31 mouse cellular contexts compared by ENCODE assay signal in the genomic region with DNA sequence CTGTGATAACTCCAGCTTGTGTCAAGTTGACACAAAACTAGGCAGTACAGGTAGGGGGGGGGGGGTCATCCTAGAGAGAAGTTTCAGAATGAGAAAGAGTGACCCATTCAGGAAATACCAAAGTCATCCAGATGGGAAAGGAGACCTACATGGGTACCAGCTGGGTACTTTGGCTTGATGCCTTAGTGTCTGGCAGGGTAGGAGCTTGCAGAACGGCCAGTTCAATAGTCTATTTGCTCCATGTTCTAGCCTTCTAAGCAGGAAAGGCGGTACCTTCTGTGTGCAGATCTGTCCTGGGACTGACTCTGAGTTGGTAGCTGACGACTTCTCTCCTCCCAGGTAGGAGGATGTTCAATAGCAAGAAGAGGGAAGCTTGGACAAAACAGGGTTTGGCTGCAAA.
DNase-seq lines count a peak whose midpoint lies in the region; ATAC-seq and TF ChIP-seq lines count a peak whose summit lies in the region.
"Had no signal": no experiment of that assay in that cellular context is flagged by ENCODE, and none has a peak within 500 bp of the region (broad histone marks: within the 10 kb centered on the region; RNA-seq: fewer than 3 reads in every experiment).

No protein-coding gene starts in this region.

- no peak for ATAC-seq in frontal cortex, adult (ENCODE audit: low TSS enrichment)
- ATAC-seq: forebrain, embryonic 15.5 days; hindbrain, postnatal 0 days; inflammation-experienced regulatory T-cells, adult 6 months; intestine, embryonic 16.5 days; Patski had no signal

- no peak overlapping the region for H3K27ac ChIP-seq in cerebellum, adult 2 months (ENCODE audit: insufficient read depth, low read length)
- H3K27ac ChIP-seq: embryonic facial prominence, embryonic 10.5 days; embryonic facial prominence, embryonic 13.5 days; forebrain, embryonic 12.5 days; forebrain, embryonic 15.5 days; heart, embryonic 15.5 days; hindbrain, embryonic 10.5 days; hindbrain, embryonic 14.5 days; hindbrain, postnatal 0 days had no signal

- H3K4me3 ChIP-seq in cerebellum, adult 2 months (replicated peaks; ENCODE audit: insufficient read depth, low read depth, low read length), result no peak overlapping the region
- H3K4me3 ChIP-seq: embryonic facial prominence, embryonic 10.5 days; embryonic facial prominence, embryonic 13.5 days; erythroblast, embryonic 14.5 days; forebrain, embryonic 12.5 days; forebrain, embryonic 15.5 days; heart, embryonic 12.5 days; heart, embryonic 15.5 days; hindbrain, embryonic 10.5 days had no signal

- TF ChIP-seq CTCF in cerebellum, adult 2 months (IDR thresholded peaks at IDR 0.05; ENCODE audit: borderline replicate concordance, insufficient read depth, low read depth, low read length), result no peak

- TF ChIP-seq POLR2A in cerebellum, adult 2 months (IDR thresholded peaks at IDR 0.05; ENCODE audit: borderline replicate concordance, insufficient read depth, low read length), result no peak

- peaks cover 2% of the 10 kb centered on the region for H3K4me1 ChIP-seq in cerebellum, adult 2 months (ENCODE audit: control insufficient read depth, insufficient read depth, low read length)
- H3K4me1 ChIP-seq: embryonic facial prominence, embryonic 10.5 days; embryonic facial prominence, embryonic 13.5 days; forebrain, embryonic 12.5 days; forebrain, embryonic 15.5 days; hindbrain, embryonic 10.5 days had no signal

- H3K27me3 ChIP-seq in cerebellum, adult 2 months (ENCODE audit: control insufficient read depth, insufficient read depth, low read length), result no peaks in the 10 kb centered on the region
- H3K27me3 ChIP-seq: CH12.LX; embryonic facial prominence, embryonic 13.5 days; forebrain, embryonic 12.5 days; forebrain, embryonic 15.5 days; heart, embryonic 12.5 days; heart, embryonic 15.5 days; Patski had no signal

- WGBS in cerebellum, adult 2 months, result 26% methylated on average over 3 of the region's 3 CpGs

- peak; percentile 65 for DNase-seq in left cerebral cortex, postnatal 4 days
- DNase-seq in left cerebral cortex, postnatal 25 days (ENCODE audit: low spot score in 2 of 2), result no peak
- DNase-seq in cerebellum, adult 11 months, result peak; percentile 28
- peak; percentile 37 to 55 for DNase-seq in cerebellum, adult 2 months
- peak; percentile 78 to 87 for DNase-seq in cerebellum, postnatal 10 days
- no peak for DNase-seq in lung, postnatal 14 days
- DNase-seq in heart, adult 11 months, result no peak
- DNase-seq: adrenal gland, postnatal 10 days; adrenal gland, postnatal 36 days; B cell, adult 2 months; embryo, embryonic 11 days; gastrocnemius, postnatal 14 days; heart, adult 18-20 months; heart, postnatal 10 days; heart, postnatal 36 days; kidney, adult 18-20 months had no signal

- intact Hi-C loops in left cerebral cortex, postnatal 4 days (cut with DNase I), result no loop called here
- intact Hi-C loops in left cerebral cortex, postnatal 25 days (cut with DNase I), result no loop called here

Comparison
In these comparisons a context has a peak if more than half of its experiments do, and no peak if none do; other contexts are left out.
1. DNase-seq: peak in left cerebral cortex, postnatal 4 days (single experiment), cerebellum, adult 11 months (single experiment), cerebellum, adult 2 months (2 of 2) and cerebellum, postnatal 10 days (2 of 2); none in left cerebral cortex, postnatal 25 days (0 of 2), lung, postnatal 14 days (single experiment) and heart, adult 11 months (single experiment).